Mouse (Mus musculus): ENCODE results near the gene Rpl10. TPM values are rescaled to one million over a fixed set of nuclear protein-coding genes. Genes with fewer than 3 reads are reported as not detected.

Rpl10 gene
- total RNA-seq (2022), result 100 to 1,000 TPM; 130 to 325 (median 183) TPM

DNA sequence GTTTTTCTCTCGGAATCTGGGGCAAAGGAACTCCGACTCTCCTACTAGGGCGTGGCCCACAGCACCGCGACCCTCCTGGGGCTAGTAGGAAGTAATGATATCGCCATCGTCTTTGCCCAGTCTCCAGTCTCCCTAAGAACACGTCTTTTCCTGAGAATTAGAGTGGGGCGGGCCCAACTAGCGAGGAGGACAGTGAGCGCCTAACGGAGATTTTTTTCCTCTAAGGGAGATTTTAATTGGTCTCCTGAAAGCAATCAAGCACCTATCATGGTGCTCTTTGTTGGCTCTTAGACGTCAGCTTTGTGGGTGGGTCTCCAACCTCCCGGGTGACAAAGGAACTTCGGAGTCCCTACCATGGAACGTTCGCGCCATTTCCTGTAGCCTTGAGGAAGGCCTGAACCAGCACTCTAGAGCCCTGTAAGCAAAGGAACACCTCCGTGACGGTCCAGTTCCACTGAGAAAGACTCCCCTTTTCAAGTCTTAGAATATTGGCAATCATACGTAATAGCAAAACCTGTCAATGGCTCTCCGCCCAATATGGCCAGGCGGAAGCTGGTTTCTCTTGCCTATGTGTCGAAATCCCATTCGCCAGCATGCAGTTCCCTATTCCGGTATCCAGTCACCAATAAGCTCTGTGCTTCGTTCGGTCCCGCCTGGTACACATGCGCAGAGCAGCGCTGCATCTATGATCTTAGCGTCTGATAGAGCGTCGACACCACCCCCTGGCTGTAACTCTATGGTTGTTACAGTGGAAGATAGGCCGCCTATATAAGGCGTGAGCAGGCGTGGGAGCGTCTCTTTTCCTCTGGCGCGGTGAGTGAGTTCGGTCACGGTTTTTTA lies at the start of gene Rpl10:
Rpl10 (plus strand) TSS at position 751 of the 840 bp plus-strand sequence.
- DNase-seq (ENCODE audit: low spot score in 2 of 2), result peak; percentile 86 to 88

DNA sequence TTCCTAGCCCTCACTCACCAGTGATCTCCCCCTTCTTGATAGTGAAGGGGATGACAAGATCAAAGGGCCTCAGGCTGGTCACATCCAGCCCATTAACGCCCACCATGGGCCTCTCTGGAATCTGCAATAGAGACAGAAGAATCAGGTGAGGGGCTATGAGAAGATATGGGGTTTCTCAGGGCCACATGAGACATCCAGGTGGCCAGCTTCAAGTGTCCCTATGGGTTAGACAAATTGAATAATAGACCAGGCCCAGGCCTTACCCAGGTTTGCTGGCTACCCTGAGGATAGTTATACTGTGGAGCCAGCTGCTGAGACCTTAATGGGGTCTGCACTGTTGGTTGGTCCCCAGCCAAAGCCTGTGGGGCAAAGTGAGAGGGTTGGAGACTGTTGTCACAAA lies 40.6 kb upstream of the Rpl10 start:
- no peak for DNase-seq (ENCODE audit: low spot score in 2 of 2)

DNA sequence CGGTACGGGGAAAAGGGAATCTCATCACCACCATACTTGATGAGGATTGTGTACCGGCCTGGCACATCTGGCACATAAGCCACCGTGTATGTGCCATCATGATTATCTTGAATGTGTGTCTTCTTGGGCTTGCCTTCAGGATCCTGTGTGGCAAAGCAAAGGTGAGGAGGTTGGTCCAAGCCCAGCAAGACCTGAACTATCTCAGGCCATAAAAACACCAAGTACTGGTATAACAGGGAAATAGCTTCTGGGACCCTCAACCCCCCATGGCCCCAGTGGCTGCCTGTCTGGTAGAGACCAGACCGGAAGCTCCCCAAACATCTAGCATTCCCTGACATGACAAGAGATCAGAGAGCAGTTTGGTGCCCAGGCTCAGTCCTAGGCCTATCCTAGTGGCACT lies 37.4 kb upstream of the Rpl10 start:
- DNase-seq (ENCODE audit: low spot score in 2 of 2), result no peak

- DNase-seq (ENCODE audit: low spot score in 2 of 2), result no peak
These were observed 30.3 kb upstream of the Rpl10 start for GRCm38 (mm10) chrX:74240332-74240731.

GRCm38 (mm10) chrX:74243396-74243795 lies 27.2 kb upstream of the Rpl10 start:
- no peak for DNase-seq (ENCODE audit: low spot score in 2 of 2)

DNA sequence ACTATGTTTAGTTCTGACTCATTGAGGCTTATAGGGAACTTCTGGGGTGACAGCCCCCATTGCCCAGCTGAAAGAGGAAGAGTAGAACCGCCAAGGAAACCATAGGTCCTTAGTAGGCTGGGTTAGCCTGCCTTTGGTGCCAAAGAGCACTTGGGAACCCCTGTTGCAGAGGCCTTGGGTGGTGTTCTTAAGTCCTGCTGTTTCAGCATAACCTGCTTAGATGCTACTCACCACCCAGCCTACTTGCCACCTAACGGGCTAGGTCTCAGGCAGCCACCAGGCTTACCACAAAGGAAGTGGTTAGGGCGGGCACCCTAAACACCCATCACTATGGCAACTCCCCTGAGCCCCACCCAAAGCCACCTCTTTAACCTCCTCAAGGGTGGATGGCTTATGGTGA lies 26.8 kb upstream of the Rpl10 start:
- DNase-seq (ENCODE audit: low spot score in 2 of 2), result no peak

- DNase-seq (ENCODE audit: low spot score in 2 of 2), result peak; percentile 25 to 48
These were observed 26.0 kb upstream of the Rpl10 start for GRCm38 (mm10) chrX:74244614-74245083.

- DNase-seq (ENCODE audit: low spot score in 2 of 2), result no peak
These were observed 25.5 kb upstream of the Rpl10 start for GRCm38 (mm10) chrX:74245107-74245506.

DNA sequence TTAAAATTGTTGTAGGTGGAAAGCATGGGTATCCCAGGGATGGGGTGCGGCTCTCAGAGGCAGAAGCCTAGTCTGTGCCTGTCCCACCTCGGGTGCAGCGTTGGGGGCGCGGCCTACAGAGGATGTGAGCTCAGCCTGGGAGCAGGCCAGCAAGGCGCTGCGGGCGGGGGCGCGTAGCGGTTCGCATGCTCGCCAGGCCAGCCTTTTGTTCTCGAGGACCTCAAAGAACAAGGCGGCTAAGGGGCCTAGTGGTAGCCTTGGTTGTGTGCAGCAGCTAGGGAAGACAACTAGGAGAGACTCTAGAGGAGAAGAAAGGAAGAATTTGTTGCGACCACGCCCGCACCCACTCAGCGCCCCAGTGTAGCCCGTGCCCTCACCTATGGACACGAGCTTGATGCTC lies 24.9 kb upstream of the Rpl10 start:
- peak; percentile 68 to 77 for DNase-seq (ENCODE audit: low spot score in 2 of 2)

GRCm38 (mm10) chrX:74246213-74246681 lies 24.4 kb upstream of the Rpl10 start:
- DNase-seq (ENCODE audit: low spot score in 2 of 2), result peak; percentile 70 to 83

DNA sequence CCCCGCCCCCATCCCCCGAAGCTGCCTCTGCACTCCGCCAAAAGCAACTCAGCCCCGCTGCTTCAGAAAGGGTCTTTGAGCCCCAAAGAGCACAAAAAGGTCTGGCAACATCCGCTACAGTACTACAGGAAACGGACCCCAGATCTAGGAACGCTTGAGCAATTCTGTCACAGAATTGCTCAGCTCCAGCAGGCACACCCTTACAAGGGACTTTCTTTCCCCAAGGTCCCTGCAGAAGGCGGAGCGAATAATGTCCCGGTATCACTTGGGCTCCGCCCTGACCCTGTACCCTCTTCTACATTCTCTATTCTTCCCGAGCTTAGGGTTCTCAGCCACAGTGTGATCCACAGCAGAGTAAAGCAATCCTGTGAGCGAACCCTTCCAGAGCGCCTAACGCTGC lies 23.9 kb upstream of the Rpl10 start:
- DNase-seq (ENCODE audit: low spot score in 2 of 2), result peak in 1 of 2 experiments; percentile 6

DNA sequence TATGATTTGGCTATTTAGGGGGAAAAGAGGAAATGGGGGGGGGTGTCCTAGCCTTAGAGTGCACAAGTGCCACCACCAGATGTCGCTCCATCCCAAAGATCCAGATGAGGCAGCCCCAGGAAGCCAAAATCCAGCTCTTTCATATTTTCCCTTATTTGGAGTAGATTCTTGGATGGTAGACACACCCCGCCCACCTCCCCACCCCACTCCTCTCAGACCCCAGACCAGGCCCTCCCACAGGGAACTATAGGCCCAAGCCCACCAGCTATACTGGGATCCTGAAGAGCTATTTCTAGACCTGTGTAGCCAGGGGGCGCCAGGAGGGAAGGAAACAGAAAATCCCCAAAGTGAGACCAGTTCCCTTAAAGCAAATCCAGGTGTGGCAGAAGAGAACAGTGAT lies 22.0 kb upstream of the Rpl10 start:
- peak in 1 of 2 experiments; percentile 10 for DNase-seq (ENCODE audit: low spot score in 2 of 2)

- DNase-seq (ENCODE audit: low spot score in 2 of 2), result peak; percentile 42 to 53
These were observed 21.0 kb upstream of the Rpl10 start, which contains the start of gene Flna for GRCm38 (mm10) chrX:74249615-74250014. Gene Flna, minus strand, starts transcription at chrX:74249820.

- DNase-seq (ENCODE audit: low spot score in 2 of 2), result peak; percentile 79 to 86
These were observed 16.3 kb upstream of the Rpl10 start, which contains the start of gene Emd for GRCm38 (mm10) chrX:74254153-74254887. Gene Emd, plus strand, starts transcription at chrX:74254687.

DNA sequence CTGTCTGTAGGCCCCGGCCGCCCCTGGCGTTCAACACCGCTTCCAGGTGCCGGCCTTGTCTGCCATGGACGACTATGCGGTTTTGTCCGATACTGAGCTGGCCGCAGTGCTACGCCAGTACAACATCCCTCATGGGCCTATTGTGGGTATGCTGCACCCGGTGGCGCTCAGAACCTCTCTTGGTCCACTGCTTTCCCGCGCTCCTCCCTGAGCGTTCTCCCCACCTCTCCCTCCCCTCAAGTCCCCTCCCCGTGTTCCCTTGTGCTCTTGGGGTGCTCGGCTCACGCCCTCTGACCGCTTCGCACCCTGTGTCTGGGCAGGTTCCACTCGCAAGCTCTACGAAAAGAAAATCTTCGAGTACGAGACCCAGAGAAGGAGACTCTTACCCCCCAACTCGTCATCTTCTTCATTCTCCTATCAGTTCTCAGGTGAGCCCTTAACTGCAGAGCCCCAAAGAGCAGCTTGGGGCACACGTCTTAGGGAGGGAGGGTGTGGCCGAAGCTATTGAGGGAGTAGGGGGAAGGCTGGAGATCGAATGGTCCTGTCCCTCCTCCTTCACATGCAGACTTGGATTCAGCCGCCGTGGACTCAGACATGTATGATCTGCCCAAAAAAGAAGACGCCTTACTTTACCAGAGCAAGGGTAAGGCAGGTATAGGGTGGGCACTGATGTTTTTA lies 15.6 kb upstream of the Rpl10 start:
- no peak for DNase-seq (ENCODE audit: low spot score in 2 of 2)

DNA sequence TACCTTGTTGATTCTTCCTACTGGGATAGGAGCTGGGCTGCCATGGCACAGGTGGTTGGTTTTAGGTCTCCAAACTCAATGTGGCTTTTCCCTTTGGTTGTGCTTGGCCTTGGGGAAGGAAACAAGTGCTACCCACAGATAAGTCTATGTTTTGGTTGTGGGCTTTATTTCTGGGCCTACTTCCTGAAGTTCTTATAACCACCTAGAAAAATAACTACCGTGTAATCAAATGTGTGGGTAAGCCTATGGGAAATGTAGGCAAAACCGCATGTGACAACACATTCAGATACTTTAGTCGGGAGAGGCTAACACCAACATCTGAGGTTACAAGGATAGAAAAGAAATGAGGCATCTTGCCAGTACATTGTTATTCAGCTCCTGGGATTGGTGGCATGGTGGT lies 12.9 kb upstream of the Rpl10 start:
- DNase-seq (ENCODE audit: low spot score in 2 of 2), result no peak

GRCm38 (mm10) chrX:74269736-74270061 lies 913 bp upstream of the Rpl10 start:
- no peak for DNase-seq (ENCODE audit: low spot score in 2 of 2)

- DNase-seq (ENCODE audit: low spot score in 2 of 2), result peak; percentile 8 to 20
These were observed 415 bp downstream of the Rpl10 start for GRCm38 (mm10) chrX:74270902-74271551.

- DNase-seq (ENCODE audit: low spot score in 2 of 2), result no peak
These were observed 3.1 kb downstream of the Rpl10 start for GRCm38 (mm10) chrX:74273422-74274322.

DNA sequence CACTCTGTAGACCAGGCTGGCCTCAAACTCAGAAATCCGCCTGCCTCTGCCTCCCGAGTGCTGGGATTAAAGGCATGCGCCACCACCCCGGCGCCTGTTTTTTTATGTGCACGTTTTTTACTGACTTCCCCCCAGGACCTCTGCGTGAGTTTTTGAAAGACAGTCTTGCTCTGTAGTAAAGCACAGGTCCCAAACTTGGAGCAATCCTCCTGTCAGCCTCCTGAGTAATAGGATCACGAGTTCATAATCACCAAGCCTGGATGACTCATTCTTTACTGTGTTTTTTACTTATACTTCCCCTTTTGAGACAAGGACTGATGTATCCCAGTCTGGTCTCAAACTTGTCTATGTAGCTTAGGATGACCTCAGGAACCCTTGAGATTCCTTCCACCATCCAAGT lies 7.3 kb downstream of the Rpl10 start:
- no peak for DNase-seq (ENCODE audit: low spot score in 2 of 2)

Measured in gastrocnemius, adult 8-10 months (tissue).